Mouse (Mus musculus) G1E-ER4 (cell line): Measurements from ENCODE around the gene Adar. TPM values are rescaled to one million over a fixed set of nuclear protein-coding genes. Genes with fewer than 3 reads are reported as not detected.

Experiments
- GATA1 ChIP-seq: IDR thresholded peaks from one replicate; pipeline ENCODE4 v1.8.0; 2012; ENCODE audit warnings: low read length, inconsistent platforms
- polyA plus RNA-seq: library from polyadenylated mRNA; stranded (reverse); fragments of >175 nt; gene quantifications from 2 replicates; pipeline ENCODE4 v1.2.3, GENCODE M21; 2012

Adar gene
- polyA plus RNA-seq, 1 experiment, result 16.9 TPM

- TF ChIP-seq GATA1, result no peak
Observed at GRCm38 (mm10) chr3:89723400-89724084, 8.7 kb downstream of the Adar start.

DNA sequence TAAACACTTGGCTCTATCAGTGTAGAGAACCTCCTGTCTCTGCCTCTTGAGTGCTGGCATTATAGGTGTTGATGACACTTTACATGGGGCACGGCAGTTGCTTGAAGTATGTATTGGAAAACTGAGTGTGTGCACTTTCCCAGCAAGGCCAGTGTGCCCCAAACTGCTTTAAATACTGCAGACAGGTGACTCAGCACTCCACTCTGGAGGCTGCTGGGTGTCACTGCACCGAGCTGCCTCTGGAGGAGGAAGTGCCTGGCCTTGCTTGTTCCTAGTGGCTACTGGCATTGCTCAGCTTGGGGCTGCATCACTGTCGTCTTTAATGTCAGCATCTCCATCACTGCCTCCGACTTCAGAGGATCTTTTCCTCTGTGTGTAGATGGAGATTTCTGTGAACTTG is 12.2 kb downstream of the Adar start:
- TF ChIP-seq GATA1, result no peak

DNA sequence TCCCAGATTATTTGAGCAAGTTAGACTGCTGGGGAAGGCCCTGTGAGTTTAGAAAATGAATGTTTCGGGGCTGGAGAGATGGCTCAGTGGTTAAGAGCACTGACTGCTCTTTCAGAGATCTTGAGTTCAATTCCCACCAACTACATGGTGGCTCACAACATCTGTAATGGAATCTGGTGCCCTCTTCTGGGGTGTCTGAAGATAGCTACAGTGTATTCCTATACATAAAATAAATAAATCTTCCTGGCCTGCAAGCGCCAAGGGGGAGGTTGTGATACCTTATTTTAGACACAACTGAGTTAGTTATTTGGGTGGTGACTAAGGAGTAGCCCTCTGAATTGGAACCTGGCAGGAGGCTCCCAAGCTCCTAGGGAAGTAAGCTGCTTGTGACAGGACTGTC is 14.0 kb downstream of the Adar start:
- TF ChIP-seq GATA1, result no peak

DNA sequence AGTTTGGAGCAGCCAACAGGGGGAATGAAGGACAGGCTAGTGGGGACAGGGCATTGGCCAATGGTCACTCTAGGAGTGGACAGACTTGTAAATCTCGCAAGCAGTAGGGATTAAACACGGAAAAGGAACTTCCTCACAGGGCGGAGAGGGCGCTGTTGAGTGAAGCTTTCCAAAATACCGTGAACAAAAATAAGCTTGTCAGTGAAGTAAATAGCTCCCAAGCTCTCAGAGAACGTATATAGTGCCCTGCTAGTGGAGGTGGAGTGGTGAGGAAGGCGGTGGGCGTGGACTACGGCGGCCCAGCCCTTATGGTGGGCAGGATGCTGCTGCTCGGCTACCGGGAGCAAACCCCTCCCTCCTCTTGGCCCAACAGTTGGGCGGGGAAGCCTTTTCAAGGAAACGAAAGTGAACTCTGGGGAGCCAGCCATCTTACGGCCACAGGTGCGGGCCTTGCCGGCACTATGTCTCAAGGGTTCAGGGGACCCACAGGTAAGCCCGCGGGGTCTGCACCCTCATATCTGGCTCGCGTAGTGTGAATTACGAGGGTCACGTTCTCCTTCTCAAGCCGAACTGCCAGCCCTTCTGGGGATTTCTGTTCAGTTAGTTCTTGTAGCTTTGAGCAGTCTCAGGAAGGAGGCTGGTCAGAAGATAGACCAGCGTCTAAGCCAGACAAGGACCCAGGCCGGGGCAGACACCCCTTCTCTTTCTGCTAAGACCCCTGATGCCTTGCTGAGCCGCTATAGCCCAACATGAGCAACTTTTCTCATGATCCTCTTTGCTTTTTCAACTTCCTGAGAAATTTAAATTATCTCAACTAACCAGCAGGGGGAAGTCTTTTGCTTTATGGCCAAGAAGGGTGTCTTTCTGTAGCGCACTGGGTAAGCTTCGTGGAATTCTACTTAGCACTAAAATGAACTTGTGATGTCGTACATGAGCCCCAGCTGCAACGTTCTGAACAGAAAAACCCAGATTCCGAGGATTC is 15.8 kb downstream of the Adar start:
- no peak for TF ChIP-seq GATA1

DNA sequence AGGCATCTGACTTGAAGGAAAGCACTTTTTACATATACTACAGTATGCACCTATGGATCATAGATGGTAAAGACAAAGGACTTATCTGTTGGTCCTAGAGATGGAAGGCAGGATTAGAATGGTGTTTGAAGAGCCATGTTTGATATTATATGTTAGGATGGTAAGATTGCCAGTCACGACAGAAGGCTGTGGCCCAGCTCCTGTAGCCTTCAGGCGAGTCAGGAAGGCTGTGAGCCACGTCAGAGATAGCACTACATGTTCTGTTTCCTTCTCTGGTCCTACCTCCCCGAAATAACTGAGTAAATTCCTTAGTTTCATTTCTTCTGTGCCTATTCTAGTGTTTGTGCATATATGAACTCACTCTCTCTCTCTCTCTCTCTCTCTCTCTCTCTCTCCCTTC is 17.3 kb downstream of the Adar start:
- TF ChIP-seq GATA1, result no peak

- TF ChIP-seq GATA1, result peak; percentile 14
Observed at GRCm38 (mm10) chr3:89738509-89738908, 23.7 kb downstream of the Adar start.

- no peak for TF ChIP-seq GATA1
Observed at GRCm38 (mm10) chr3:89752307-89752706, 37.5 kb downstream of the Adar start.

DNA sequence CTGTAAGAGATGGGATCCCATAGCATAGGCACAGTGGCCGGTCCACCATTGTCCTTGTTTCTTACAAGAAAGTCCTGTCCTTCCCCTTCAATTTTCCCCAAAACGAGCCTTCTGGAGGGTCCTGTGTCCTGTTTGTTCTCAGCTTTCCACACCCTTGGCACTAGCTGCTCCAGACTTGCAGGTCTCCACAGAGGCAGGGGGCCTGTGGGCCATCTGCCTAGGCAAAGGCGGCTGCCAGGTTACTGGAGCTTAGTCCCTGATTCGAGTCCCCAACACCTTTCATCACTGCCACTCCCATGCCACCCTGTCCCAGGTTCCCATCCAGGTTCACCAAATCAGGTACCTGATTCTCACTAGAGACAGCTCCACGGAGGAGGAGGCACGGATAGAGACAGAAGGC is 40.5 kb downstream of the Adar start:
- no peak for TF ChIP-seq GATA1

DNA sequence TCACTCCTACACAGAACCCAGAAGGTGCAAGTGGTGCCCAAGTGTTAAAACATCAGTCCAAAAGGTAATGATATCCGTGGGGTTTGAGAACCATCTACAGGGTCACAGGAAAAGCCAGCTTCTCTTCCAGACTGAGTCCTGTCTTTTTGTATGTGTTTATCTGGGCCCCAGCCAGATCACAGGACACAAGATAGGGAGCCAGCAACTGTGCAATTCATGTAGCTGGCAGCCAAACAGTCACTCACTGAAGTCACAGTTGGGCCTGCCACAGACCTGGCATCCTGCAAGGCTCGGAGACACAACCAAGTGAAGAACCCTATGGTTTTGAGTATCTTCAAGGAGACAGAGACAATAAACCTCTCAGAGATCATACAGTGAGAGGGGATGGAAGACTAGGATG is 43.0 kb downstream of the Adar start:
- TF ChIP-seq GATA1, result no peak

GRCm38 (mm10) chr3:89759786-89760185 is 45.0 kb downstream of the Adar start:
- TF ChIP-seq GATA1, result no peak

- TF ChIP-seq GATA1, result no peak
Observed at GRCm38 (mm10) chr3:89764119-89764724, 49.4 kb downstream of the Adar start, which contains the start of gene Chrnb2. Gene Chrnb2 (minus strand): TSS chr3:89764632.

DNA sequence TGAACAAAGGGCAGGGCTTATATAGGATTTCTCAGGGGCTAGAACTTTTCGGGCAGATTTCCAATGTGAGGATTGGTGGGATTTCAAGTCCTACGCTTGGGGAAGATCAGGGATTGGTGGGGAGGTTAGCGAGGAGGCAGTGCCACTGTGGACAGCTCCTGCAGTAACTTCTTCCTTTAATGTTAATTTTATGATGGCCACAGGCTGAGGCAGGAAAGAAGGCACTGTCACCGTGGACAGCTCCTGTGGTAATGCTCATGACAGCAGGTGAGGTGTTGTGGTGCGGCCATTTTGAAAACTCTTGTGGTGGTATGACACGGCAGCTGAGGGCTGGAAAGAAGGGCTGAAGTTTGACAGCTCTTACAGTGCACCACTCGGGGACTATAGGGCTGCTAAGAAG is 54.8 kb downstream of the Adar start:
- TF ChIP-seq GATA1, result no peak

DNA sequence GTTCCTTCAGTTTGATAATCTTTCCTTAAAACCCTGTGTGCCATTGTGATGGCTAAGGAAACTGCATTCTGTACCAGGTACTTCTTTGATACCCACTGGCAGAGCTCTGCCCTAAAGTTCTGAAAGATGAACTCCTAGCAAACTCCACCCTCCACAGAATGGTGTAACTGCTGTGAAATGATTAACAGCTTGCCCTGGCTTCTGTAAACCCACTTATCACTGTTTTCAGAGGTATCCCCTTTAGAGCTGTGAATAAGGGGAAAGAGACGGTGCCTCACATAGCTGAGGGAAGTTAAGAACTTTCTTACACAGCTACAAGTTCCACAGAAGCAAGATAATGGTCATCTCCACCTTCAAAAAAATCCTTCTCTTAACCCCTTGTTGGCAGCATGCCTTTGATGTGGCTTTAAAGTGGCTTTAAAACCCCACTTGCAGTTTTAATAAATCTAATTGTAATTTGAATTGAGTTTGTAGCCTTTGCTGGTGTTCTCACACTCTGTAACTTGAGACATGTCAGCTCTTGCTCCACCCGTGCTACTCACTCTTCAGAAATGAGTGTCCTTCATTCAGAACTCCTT is 55.7 kb downstream of the Adar start:
- no peak for TF ChIP-seq GATA1

- no peak for TF ChIP-seq GATA1
Observed at GRCm38 (mm10) chr3:89772588-89772967, 57.8 kb downstream of the Adar start.

GRCm38 (mm10) chr3:89772968-89773709 is 58.3 kb downstream of the Adar start, which contains the start of gene Ube2q1:
Gene Ube2q1 (plus strand): TSS chr3:89773616.
- no peak for TF ChIP-seq GATA1
